Mouse (Mus musculus) midbrain, embryonic 11.5 days (tissue): Measurements from ENCODE around the gene Hpse. TPM values are rescaled to one million over a fixed set of nuclear protein-coding genes. Genes with fewer than 3 reads are reported as not detected.

Experiments used
- ATAC-seq: fragments of 200-750 bp; cut with Nextera tagmentation; 2 replicates; pipeline ENCODE4 v1.8.0; 2017; ENCODE audit warnings: moderate TSS enrichment, moderate library complexity; ENCODE audit not compliant: low FRiP score
- DNase-seq: peaks from one replicate; pipeline ENCODE4 v3.0.0; 2015; ENCODE audit warnings: low spot score; ENCODE audit errors: missing footprints
- H3K27ac ChIP-seq: fragments of 300-500 bp; sonication (generic); 2 replicates; pipeline ENCODE4 v1.5.1; 2014; ENCODE audit warnings: low read depth, low read length
- H3K27me3 ChIP-seq: fragments of 300-500 bp; sonication (generic); 2 replicates; pipeline ENCODE4 v1.6.1; 2014; ENCODE audit warnings: mild to moderate bottlenecking, low read length, moderate library complexity, mixed read lengths; ENCODE audit not compliant: control insufficient read depth, insufficient read depth
- H3K36me3 ChIP-seq: fragments of 300-500 bp; sonication (generic); 2 replicates; pipeline ENCODE4 v1.6.1; 2014; ENCODE audit warnings: mild to moderate bottlenecking, low read length, moderate library complexity, mixed read lengths; ENCODE audit not compliant: control insufficient read depth, insufficient read depth
- H3K4me1 ChIP-seq: fragments of 300-500 bp; sonication (generic); 2 replicates; pipeline ENCODE4 v1.6.1; 2014; ENCODE audit warnings: low read length; ENCODE audit not compliant: control insufficient read depth, insufficient read depth
- H3K4me2 ChIP-seq: fragments of 300-500 bp; sonication (generic); 2 replicates; pipeline ENCODE4 v1.6.1; 2014; ENCODE audit warnings: mild to moderate bottlenecking, moderate library complexity
- H3K4me3 ChIP-seq: fragments of 300-500 bp; sonication (generic); 2 replicates; pipeline ENCODE4 v1.5.1; 2014; ENCODE audit warnings: low read depth, low read length
- H3K9ac ChIP-seq: fragments of 300-500 bp; sonication (generic); 2 replicates; pipeline ENCODE4 v1.6.1; 2014; ENCODE audit warnings: low read length
- H3K9me3 ChIP-seq: fragments of 300-500 bp; sonication (generic); 2 replicates; pipeline ENCODE4 v1.6.1; 2016; ENCODE audit warnings: low read length; ENCODE audit not compliant: control insufficient read depth
- WGBS: fragments of 180-500 bp; shearing (Covaris S2); extraction: QIAGEN DNeasy Blood & Tissue Kit; methylation state at CpG from one replicate; pipeline ENCODE4 v1.1.7; 2014; 5-methylcytosine and 5-hydroxymethylcytosine counted together
- polyA plus RNA-seq: library from polyadenylated mRNA; unstranded; fragments of >200 nt; fragmentation: Nextera tagmentation; extraction: Ambion mirVana; gene quantifications from 2 replicates; pipeline ENCODE4 v1.2.1, GENCODE M21; 2014

Hpse gene
- polyA plus RNA-seq, 1 experiment from 2014 or later: 1.3 TPM

DNA sequence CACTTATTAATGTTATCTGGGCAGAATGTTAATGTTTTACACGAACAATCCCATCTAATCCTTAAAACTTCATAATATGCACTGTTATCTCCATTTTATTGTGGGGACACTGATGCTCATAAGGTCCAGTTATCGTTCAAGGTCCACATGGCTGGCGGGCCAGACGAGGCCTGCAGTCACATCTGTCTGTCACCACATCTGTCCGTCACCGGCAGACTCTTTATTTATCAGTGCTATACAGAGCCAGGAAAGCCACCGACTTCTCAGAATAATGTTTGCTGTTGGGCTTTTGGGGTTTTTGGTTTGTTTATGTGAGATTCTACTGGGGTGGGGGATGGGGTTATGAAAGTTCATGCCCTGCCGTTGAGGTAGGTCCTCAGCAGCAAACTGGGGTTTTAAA is 81.0 kb downstream of the Hpse start:
- whole genome bisulfite sequencing: 84% methylated on average over 8 of the region's 8 CpGs
- no peak overlapping the region for H3K4me3 ChIP-seq
- H3K4me2 ChIP-seq: no peak overlapping the region
- H3K36me3 ChIP-seq: no peaks in the 10 kb centered on the region
- H3K27ac ChIP-seq: no peak overlapping the region
- no peak overlapping the region for H3K9ac ChIP-seq
- H3K9me3 ChIP-seq: no peaks in the 10 kb centered on the region
- ATAC-seq: no peak
- no peaks in the 10 kb centered on the region for H3K4me1 ChIP-seq
- H3K27me3 ChIP-seq: no peaks in the 10 kb centered on the region
- no peak for DNase-seq

DNA sequence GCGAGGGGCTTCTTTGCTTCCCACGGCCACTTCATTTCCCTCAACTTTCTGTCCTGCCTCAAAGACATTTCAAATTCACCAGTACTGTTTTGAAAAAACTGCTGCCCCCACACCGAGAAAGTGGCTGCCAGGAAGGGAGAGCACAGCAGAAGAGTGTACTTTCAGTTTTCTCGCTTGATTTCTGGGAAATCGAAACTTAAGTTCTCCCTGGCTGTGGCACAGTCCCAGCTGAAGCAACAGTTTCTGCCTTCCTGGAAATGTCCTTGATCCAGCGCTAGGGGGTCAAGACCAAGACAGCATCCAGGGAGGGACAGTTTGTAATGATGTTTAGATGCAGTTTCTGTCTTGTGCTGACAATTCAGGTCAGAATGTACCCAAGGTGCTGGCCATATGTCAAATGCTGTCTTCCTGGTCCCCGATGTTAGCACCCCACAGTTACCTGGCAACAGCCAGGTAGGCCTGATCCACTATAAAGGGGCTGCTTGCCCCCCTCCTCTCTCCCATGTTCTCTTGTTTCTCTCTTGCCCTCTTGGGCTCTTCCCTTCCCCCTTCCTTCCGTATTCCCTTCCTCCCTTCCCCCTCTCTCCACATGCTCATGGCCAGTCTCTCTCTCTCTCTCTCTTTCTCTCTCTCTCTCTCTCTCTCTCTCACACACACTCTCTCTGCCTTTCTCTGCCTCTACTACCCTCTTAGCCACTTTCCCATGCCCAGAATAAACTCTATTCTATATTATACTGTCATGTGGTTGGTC is 82.5 kb downstream of the Hpse start:
- WGBS: 83% methylated on average over 8 of the region's 8 CpGs
- H3K4me3 ChIP-seq: no peak overlapping the region
- ATAC-seq (no peak), DNase-seq (no peak)
- no peak overlapping the region for H3K9ac ChIP-seq
- no peaks in the 10 kb centered on the region for H3K9me3 ChIP-seq
- no peak overlapping the region for H3K4me2 ChIP-seq
- no peaks in the 10 kb centered on the region for H3K27me3 ChIP-seq
- no peaks in the 10 kb centered on the region for H3K36me3 ChIP-seq
- no peaks in the 10 kb centered on the region for H3K4me1 ChIP-seq
- H3K27ac ChIP-seq: no peak overlapping the region

DNA sequence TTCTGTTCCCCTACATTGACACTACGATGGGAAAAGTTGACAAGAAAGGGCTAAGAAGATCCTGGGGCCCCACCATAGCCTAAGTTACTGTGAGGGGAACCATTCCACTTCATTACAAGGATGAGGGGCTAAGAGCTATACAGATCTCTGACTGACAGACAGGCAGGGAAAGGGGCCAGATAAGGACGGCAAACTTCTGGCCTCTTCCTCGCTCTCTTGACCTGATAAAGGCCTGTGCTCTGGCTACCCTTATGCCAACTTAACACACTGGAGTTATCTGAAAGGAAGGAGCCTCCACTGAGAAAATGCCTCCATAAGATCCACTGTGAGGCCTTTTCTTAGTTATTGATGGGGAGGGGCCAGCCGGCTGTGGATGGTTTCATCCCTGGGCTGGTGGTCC is 83.6 kb downstream of the Hpse start:
- no peak overlapping the region for H3K9ac ChIP-seq
- WGBS: 88% methylated on average over 4 of the region's 4 CpGs
- no peaks in the 10 kb centered on the region for H3K4me1 ChIP-seq
- no peak for DNase-seq
- no peaks in the 10 kb centered on the region for H3K36me3 ChIP-seq
- no peaks in the 10 kb centered on the region for H3K27me3 ChIP-seq
- H3K4me3 ChIP-seq: no peak overlapping the region
- no peak overlapping the region for H3K27ac ChIP-seq
- H3K4me2 ChIP-seq: no peak overlapping the region
- ATAC-seq: no peak
- H3K9me3 ChIP-seq: no peaks in the 10 kb centered on the region

DNA sequence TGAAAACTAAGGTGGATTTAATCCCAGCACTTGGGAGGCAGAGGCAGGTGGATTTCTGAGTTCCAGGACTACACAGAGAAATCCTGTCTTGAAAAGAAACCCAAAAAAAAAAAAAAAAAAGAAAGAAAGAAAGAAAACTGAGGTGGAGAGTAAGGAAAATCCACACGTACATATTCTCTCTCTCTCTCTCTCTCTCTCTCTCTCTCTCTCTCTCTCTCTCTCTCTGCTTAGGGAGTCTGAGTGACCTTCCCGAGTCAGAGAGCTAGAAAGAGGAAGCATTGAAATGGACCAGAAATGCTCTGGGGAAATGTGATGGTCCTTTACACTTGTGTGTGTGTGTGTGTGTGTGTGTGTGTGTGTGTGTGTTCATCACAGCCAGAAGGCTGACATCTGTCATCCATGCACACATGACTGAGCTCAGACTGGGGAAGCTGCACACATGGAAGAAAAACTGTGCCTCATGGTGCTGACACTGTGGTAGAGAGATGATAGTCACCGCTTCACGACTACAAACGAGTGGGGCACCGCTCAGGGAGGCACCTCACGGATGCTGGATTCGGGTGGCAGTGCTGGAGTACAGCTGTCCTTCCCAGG is 84.5 kb downstream of the Hpse start:
- Histone ChIP-seq H3K27ac (no peak overlapping the region), H3K9me3 (no peaks in the 10 kb centered on the region), H3K27me3 (no peaks in the 10 kb centered on the region), H3K4me3 (no peak overlapping the region), H3K9ac (no peak overlapping the region), H3K4me1 (no peaks in the 10 kb centered on the region), H3K4me2 (no peak overlapping the region), H3K36me3 (no peaks in the 10 kb centered on the region)
- DNase-seq (peak; percentile 28), ATAC-seq (no peak)
- WGBS: 90% methylated on average over 8 of the region's 8 CpGs

DNA sequence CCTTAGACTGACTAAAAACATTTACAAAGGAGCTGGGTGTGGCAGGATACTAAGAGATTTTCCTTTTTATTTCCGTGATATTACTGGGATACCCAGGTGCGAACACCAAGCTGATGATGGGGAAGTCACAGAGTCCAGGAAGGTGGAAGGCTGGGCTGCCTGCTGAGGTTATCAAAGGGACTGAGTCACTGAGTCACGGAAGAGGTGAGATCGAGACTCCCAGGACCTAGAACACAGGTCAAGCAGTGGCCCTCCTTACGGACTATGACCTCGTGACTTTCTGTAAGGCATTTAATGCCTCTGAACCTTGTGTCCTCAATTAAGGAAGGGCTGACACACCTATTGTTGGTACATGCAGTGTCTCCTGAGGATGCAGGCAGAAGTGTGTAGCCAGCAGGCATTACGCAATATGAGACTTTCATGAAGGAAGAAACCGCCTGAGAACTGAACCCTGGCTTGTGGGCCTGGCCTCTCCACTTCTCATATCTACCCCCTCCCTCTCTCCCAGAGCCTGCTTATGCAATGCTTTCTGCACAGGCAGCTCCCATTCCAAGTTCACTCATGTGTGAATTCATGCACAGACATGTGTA is 86.9 kb downstream of the Hpse start:
- no peak for ATAC-seq
- no peak for DNase-seq

More for the DNA sequence above, 86.9 kb downstream of the Hpse start:
- no peak overlapping the region for H3K9ac ChIP-seq
- H3K4me2 ChIP-seq: no peak overlapping the region
- H3K27ac ChIP-seq: no peak overlapping the region
- H3K4me3 ChIP-seq: no peak overlapping the region
- H3K36me3 ChIP-seq: no peaks in the 10 kb centered on the region
- no peaks in the 10 kb centered on the region for H3K27me3 ChIP-seq
- WGBS: 91% methylated on average over 8 of the region's 8 CpGs
- no peaks in the 10 kb centered on the region for H3K4me1 ChIP-seq
- H3K9me3 ChIP-seq: no peaks in the 10 kb centered on the region

Other genes starting within 250 kb of the Hpse start
- gene Lin54, start 219.1 kb downstream of the Hpse start, polyA plus RNA-seq: 18.7 and 21.4 TPM in 2 replicates
- 242 and 251 TPM in 2 replicates for gene Cops4, start 201.4 kb downstream of the Hpse start, polyA plus RNA-seq
- gene Plac8, start 147.5 kb downstream of the Hpse start, polyA plus RNA-seq: 1.4 and 1.7 TPM in 2 replicates
- gene Coq2, start 44.6 kb downstream of the Hpse start, polyA plus RNA-seq: 50.8 and 59.4 TPM in 2 replicates
- gene Helq, start 78.9 kb upstream of the Hpse start, polyA plus RNA-seq: 17.6 and 22.4 TPM in 2 replicates
- gene Mrps18c, start 78.9 kb upstream of the Hpse start, polyA plus RNA-seq: 167 and 178 TPM in 2 replicates
- 23.3 and 28.9 TPM in 2 replicates for gene Abraxas1, start 101.2 kb upstream of the Hpse start, polyA plus RNA-seq
- gene Gpat3, start 126.0 kb upstream of the Hpse start, polyA plus RNA-seq: 0.07 and 0.37 TPM in 2 replicates